Mouse (Mus musculus): ENCODE measurements around the gene Zrsr1.

Zrsr1 gene

DNA sequence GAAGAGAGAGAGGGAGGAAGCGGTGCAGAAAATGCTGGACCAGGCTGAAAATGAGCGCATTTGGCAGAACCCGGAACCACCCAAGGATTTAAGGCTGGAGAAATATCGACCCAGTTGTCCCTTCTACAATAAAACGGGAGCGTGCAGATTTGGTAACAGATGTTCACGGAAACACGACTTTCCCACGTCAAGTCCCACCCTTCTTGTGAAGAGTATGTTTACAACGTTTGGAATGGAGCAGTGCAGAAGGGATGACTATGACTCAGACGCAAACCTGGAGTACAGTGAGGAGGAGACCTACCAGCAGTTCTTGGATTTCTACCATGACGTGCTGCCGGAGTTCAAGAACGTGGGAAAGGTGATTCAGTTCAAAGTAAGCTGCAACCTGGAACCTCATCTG, 1.8 kb downstream of the Zrsr1 start:
- no peak for DNase-seq

DNA sequence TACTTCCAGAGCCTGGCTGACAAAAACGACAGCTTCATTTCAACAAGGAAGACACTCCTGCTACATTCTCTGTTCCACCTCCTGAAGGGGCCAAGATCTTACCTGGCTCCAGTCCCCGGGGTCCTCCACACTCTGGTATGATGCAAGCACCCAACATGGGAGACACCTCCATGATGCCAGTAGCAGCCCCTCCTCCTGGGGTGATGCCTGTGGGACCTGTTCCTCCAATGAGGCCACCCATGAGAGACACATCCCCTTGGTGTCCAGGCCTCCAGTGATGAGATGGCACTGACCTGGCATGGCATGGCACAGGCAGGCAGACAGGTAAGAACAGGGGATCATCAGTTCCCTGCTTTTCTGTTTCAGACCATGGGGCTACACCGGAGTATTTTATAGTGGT, 6.4 kb downstream of the Zrsr1 start:
- DNase-seq = no peak

DNA sequence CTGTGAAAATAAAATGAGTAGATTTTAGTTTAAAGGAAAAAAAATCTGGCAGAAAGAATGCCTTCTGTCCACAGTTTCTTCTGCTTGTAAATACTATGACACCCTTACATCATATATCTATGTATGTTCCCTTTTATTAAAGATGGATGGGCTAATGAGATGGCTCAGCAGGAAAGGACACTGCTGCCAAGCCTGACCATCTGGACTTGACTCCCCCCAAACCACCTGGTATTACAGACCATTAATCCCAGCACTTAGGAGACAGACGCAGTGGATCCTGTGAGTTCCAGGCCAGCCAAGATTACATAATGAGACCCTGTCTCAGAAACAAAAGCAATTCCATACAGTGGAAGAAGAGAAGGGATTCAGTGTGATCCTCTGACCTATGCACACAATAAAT, 6.9 kb downstream of the Zrsr1 start:
- DNase-seq = no peak

DNA sequence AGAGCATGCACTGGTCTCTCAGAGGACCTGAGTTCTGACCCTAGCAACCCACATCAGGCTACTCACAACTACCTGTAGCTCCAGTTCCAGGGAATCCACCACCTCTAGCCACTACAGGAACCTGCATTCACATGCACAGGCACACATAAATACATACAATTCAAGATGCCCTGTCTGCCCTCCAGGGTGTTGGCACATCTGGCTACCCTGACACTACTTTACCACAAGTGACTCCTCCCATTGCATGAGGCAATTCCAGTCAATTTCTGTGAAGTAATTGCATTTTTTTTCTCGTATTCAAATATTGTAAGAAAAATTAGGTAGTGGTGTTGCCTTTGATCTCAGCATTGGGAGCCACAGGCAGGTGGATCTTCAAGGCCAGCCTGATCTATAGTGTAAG, 7.4 kb downstream of the Zrsr1 start:
- DNase-seq = no peak

DNA sequence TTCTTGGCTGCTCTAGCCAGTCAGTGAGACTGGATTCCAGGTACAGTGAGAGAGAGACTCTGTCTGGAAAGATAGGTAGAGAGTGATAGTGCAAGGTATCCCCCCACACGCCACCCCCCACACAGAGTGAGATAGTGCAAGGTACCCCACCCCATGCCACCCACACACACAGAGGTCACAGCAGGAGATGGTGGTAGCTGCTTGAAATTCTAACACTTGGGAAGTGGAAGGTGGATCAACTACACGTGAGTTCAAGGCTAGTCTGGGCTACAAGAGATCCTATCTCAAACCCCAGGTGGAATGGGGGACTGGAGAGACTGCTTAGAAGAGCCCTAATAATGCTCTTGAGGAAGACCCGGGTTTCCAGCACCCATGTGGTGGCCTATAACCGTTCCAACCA, 9.2 kb downstream of the Zrsr1 start:
- no peak for DNase-seq

DNA sequence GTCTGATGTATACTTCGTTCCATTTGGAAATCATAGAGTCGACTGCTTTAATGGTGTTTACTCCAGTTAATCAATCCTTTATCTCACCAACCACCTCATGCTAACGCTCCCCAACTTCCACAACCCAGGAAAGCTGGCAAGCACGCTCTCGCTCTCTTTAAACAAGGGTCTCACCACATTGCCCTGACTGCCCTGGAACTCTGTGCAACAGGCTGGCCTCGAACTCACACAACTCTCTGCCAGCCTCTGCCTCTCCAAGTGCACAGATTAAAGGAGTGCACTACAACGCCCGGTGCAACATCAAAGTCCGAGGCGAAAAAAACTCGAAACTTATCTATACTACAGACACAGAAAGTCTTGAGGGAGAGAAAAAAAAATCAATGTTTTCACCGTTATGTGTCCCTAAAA, 9.7 kb downstream of the Zrsr1 start:
- DNase-seq = peak in 1 of 2 experiments; percentile 41

DNA sequence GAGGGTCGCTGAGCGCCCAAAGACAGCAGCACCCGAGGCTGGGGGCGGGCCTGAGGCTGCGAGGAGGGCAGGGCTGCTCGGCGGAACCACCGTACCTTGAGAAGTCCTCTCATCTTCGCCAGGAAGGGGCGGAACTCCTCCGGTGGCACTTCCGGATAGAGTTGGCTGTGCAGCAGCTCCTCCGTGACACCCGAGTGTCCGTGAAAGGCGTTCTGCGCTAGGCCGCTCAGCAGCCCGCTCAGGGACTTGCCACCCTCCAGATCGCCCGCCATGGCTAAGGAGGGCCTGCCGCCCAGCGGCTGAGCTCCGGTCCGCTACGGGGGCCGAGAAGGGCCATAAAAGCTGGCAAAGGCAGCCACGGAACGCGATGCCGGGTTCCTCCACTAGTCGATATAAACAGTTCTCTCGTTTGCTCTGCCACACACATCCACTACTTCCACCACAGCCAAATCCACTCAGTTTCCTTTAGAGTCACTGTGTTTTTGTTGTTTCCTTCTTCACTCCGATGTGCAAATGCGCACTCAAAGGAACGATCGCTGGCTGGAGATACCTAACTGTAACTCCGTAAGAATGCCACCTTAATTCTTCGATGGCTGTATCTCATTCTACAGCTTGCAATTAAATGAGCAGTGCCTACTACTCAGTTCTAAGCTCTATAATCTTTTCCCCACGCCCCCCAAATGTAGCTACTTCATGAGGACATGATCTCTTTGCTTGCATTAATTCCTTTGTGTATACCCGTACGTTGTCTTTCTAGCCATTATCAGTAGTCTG, 10.4 kb downstream of the Zrsr1 start, which contains the start of the genes Gm28048 and Commd1:
Gene Gm28048, minus strand, starts transcription at position 107 of the 774 bp plus-strand sequence.
Gene Commd1, minus strand, starts transcription at position 399 of the 774 bp plus-strand sequence.
- peak; percentile 93 to 96 for DNase-seq

DNA sequence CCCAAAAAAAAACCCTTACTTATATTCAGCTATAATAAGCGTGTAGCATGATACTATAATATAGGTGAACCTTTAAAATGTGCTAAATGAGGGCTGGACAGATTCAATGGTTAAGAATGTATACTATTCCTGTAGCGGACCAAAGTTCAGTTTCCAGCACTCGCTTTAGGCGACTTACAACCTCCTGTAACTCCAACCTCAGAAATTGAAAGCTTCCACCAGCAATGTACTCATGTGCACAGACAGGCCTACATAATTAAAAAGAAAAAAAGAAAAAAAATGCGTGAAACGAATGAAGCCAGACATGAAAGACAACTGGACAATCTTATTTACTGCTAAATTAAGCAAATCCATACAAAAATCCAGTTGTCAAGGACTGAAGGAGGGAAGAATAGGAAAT, 11.0 kb downstream of the Zrsr1 start:
- DNase-seq = no peak

DNA sequence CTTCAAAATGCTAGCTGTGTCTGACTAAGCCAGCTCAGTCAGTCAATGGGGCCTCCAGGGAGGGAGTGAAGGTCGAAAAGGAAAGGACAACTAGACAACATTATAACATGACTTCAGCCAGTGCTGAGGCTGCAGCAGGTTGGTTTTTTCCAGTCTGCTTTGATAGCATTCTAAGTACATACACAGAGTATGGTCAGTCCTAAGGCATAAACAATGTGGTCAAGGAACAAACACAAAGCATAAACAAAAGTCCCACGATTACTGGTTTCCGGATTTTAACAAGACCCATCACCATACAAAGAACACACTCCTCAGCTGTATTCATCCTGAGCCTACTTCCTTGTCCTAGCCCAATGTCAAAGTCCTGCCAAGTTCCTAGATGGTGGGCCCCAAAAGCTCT, 13.7 kb downstream of the Zrsr1 start:
- DNase-seq = no peak

DNA sequence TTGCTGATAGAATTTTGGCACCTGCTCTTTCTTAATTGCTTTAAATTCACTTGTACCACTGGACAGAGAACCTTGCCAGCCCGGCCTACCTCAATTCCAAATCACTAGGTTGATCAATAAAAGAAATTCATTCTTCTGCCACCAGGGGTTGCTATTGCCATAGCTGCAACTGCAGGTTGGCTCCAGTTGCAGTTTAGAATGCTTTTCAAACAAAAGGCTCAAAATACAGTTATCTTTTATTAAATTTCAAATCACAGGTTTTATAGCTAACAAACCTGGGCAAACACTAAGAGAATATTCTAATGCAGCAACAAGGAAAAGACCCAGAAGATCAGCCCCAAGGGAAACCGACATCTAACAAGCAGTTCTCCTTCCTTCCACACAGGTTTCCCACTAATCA, 15.6 kb downstream of the Zrsr1 start:
- DNase-seq = peak; percentile 44 to 58

DNA sequence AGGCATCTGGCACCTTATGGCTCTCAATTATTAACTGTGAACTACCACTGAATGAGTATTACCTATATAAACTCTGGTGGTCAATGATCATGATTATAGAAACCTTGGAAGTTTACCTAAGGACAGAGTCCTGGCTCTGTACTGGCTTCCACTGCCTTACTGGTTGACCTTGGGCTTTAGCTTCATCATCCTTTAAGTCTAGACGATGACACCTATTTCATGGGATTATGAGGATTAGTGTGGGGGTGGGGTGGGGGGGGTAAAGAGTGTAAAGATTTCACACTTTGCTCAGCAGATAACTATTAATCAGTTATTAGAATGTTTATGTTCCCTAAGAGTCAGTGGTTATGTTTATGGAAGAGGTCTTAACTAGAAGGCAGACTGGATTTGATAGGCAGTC, 18.0 kb downstream of the Zrsr1 start:
- no peak for DNase-seq

DNA sequence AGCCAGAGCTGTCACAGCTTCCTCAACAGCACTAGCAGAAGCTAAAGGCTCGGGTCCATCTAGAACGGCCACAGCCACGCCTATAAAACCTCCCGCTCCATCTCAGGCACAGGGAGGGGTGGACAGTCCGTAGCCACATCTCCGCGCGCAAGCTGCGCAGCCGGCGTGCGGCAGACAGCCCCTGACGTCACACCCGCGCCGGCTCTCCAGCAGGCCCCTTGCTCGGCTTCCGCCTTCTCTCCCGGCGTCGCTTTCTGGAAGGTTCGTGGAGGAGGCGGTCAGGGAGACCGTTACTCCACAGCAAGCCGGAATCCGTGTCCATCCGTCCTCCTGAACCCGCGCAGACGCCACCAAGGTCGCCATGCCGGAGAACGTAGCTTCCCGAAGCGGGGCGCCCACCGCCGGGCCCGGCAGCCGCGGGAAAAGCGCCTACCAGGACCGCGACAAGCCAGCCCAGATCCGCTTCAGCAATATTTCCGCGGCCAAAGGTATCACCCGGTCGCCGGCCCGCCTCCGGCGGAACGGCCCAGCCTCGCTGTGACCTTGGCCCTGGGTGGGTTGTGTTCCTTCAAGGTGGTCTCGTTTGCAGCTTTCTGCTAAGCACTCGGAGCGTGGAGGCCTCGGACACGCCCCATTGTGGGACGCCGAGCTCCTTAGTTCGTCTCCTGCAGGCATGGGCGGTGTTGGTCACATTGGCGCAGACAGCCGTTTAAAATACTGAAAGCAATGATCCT, 18.8 kb downstream of the Zrsr1 start, which contains the start of gene Cct4:
Gene Cct4, plus strand, starts transcription at position 127 of the 734 bp plus-strand sequence.
- peak; percentile 92 for DNase-seq

DNA sequence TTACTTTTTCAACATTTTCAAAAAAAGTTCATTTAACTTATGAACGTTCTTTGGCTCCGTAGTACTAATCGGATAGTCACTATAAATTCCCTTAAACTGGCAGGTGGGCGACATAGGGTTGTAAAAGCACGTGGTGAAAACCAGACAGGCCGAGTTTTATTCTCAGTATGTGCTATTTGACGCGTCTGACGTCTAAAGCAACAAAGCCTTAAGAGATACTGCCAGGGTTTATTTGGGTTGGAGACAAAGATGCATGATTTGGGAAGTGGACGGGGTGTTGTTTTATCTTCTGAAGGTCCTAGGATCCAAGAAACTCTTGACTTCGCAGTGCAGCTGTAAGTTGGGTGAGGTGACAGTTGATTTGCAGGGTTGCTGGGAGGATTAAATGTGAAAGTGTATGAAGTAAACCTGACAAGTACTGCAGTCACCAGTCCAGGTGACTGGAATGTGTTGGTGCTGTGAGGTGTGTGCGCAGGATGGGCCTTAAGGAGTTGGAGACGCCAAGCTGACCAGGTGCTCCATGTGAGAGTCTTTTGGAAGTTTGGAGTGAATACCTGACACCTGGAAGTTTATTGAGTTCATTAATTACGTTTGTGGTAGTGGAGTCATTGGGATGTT, 19.5 kb downstream of the Zrsr1 start:
- DNase-seq = no peak

DNA sequence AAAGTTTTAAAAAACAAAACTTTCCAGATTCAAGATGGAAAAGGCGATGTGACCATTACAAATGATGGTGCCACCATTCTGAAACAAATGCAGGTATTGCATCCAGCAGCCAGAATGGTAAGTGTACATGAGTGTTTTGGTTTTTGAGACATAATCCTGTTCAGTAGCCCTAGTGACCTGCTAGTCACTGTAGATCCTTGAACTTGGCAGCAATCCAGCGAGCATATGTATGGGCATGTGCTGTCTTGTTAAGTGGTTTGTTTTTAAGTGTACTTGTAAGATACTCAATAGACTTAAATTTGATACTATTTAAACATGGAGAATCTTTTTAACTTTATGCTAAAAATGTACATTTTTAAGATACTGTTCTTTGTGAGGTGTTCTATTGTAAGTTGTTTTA, 22.5 kb downstream of the Zrsr1 start:
- no peak for DNase-seq

DNA sequence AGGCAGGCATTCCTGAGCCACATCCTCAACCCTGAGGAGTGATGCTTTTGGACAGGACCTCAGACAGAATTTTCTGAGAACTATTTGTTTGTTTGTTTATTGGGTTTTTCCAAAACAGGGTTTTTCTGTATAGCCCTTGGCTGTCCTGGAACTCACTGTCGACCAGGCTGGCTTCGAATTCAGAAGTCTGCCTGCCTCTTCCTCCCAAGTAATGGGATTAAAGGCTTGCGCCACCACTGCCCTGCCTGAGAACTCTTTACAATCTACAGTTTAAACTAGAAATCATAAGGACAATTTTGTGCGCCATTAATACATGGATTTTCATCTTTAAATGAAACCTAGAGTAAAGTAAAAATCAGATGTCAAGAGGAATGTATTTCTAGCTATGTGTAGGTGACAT, 23.7 kb downstream of the Zrsr1 start:
- DNase-seq = no peak

DNA sequence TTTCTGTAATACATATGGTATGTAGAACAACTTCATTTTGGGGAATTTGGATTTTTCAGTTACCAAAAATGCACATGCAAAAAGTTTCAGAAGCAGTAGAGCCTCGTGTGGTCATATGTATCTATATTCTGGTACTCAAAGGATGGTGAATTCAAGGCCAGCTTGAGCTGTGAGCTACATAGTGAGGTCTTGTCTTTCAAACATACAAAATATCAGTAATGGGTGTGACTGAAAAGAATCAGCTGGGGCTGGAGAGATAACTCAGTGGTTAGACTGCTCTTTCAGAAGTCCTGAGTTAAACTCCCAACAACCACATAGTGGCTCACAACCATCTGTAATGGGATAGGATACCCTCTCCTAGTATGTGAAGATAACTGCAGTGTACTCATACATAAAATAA, 26.5 kb downstream of the Zrsr1 start:
- DNase-seq = no peak

DNA sequence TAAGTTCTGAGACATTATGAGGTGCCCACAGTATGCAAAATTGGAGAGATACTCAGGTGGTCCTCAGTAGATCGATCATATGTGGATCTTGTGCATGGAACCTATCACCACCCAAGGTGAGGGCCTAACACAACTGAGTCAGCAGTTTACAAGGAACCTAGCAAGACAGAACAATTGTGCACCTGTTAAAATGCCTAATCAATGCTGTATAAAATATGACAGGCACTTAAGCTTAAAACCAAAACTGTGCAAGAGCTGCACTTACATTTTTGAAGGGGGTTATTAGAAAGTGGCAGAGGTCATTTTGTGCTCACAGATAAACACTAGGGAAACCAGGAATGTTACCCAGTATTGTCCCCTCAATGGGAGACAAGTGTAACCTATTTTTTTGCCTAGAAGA, 33.5 kb downstream of the Zrsr1 start:
- DNase-seq = no peak

DNA sequence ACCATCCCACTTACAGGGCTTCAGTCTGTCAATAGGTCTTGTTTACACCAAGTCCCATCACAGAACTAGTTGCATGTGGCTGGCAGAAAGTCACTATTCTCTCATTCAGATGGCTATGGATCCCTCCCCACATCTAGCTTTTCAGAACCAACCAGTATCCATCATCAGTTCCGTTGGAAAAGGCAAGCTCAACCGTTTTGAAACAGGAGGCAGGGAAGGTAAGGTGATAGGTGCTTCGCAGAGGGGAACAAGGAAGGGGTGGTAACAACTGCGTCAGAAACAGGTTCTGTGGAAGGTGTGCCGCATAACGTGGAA, 35.3 kb downstream of the Zrsr1 start:
- no peak for DNase-seq

DNA sequence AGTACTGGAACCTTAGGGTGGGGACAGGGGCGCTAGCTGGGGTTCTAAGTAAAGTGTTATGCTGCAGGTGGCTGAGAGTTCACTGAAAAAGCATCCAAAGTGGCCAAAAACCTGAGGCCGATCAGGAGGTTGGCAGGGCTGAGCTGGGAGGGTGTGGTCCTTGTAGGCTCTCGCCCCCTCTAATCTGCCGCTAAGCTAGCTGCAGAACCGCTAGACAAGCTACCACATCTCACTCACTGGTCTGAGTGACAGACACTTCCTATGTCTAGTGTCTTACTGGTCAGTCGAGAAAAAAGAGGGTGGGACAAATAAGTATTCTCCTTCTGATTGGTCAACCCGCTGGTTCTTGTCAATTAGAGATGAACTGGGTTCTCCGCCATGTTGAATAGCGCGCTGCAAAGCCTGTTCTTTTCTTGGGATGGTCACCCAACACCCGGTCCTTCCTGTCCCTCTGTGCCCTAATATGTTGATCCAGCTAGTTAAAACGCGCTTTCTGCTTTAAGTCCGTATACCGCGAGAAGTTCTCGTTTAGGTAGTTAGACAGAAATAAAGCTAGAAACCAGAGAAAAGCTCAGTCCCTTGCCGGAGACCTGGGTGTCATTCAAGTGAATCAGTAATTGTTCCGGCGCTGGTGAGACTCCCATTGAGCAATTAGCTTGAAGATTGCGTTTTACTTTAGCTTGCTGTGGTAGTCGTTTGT, 35.8 kb downstream of the Zrsr1 start, which contains the start of gene Fam161a:
Gene Fam161a, plus strand, starts transcription at position 51 of the 700 bp plus-strand sequence.
- peak; percentile 83 to 91 for DNase-seq

DNA sequence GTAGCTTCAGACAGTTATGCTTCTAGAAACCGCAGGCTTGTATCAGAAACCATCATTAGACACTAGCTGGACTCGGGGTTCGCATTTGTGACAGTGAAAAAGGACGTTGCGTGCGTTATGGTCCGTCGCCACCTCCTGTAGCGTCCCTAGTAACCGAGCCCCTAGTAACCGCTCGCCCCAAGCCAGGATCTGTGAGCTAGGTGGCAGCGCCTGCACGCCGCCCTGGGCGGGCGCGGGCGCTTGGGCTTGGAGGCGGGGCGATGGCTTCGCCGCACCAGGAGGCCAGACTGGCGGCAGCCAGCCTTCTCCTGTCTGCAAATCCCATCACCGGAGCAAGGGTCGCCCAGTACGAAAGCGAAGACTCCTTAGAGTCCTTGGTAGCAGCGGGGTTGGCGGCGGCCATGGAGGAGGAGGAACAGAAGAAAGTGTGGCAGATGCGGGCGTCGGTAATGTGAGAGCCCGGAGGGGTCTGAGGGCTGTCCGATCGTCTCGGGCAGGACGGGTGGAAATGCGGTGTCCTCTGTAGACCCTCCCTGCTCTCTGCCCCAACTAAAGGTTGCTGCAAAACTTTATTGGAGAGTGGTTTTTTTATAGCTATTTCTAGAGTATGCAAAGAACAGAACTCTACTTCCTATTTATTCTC, 36.5 kb downstream of the Zrsr1 start:
- peak; percentile 84 to 86 for DNase-seq

DNA sequence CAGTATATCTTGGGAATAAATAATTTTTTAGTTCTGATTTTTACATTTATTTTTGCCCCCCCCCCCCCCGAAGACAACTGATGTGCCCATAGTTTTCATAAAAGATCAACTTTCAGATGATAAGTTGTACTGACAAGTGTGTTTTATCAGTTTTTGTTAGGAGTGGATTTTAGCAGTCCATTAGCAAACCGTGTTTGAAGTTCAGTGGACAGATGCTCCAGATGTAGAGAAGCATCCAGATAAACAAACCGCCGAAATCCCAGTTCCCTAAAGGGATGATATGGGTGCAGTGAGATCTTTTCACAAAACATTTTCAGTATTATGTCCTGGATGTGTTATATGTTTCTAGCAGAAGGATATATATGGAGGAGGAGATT, 37.0 kb downstream of the Zrsr1 start:
- DNase-seq = no peak

DNA sequence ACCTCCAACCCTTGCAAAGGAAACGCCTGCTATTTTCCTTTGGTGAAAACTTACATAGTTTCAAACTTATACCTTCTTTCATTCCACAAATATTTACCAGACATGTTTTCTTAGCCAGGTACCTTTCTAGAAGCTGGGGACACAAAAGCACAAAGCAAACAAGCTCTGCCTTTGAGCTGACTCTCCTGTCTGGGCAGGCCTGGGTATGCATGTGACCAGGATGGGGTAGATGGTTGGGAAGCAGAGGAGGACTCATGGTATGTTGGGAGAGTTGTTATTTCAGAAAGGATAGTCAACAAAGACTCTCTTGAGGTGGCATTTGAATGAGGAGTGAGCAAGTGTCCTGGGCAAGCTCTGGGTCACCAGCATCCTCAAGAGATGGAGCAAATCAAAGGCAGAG, 41.3 kb downstream of the Zrsr1 start:
- no peak for DNase-seq

Data from kidney, adult 8-10 months (tissue).